Mouse (Mus musculus): ENCODE measurements around the gene Hoga1. TPM values are rescaled to one million over a fixed set of nuclear protein-coding genes. Genes with fewer than 3 reads are reported as not detected.

Hoga1 gene
- 1 to 10 TPM in 3 of 4 experiments, under 1 TPM in 1; 0.92 to 2.5 (median 1.5) TPM for total RNA-seq (2022)

GRCm38 (mm10) chr19:42045269-42046102 is at the start of gene Hoga1:
TSS of gene Hoga1 (plus strand) at chr19:42045610.
- peak; percentile 81 for DNase-seq (ENCODE audit: low spot score)

GRCm38 (mm10) chr19:41997090-41997489 is 48.3 kb upstream of the Hoga1 start:
- no peak for DNase-seq (ENCODE audit: low spot score)

- peak; percentile 50 for DNase-seq (ENCODE audit: low spot score)
Measured at GRCm38 (mm10) chr19:41998770-41999548, 46.5 kb upstream of the Hoga1 start.

- no peak for DNase-seq (ENCODE audit: low spot score)
Measured at GRCm38 (mm10) chr19:41999688-42000283, 45.6 kb upstream of the Hoga1 start.

- DNase-seq (ENCODE audit: low spot score), result no peak
Measured at GRCm38 (mm10) chr19:42000446-42000958, 44.9 kb upstream of the Hoga1 start.

GRCm38 (mm10) chr19:42001253-42001980 is 44.0 kb upstream of the Hoga1 start:
- no peak for DNase-seq (ENCODE audit: low spot score)

- DNase-seq (ENCODE audit: low spot score), result no peak
Measured at GRCm38 (mm10) chr19:42004258-42004657, 41.2 kb upstream of the Hoga1 start.

GRCm38 (mm10) chr19:42005616-42006015 is 39.8 kb upstream of the Hoga1 start:
- DNase-seq (ENCODE audit: low spot score), result peak; percentile 37

GRCm38 (mm10) chr19:42006568-42006967 is 38.8 kb upstream of the Hoga1 start:
- no peak for DNase-seq (ENCODE audit: low spot score)

- no peak for DNase-seq (ENCODE audit: low spot score)
Measured at GRCm38 (mm10) chr19:42008586-42008985, 36.8 kb upstream of the Hoga1 start.

- no peak for DNase-seq (ENCODE audit: low spot score)
Measured at GRCm38 (mm10) chr19:42009067-42009466, 36.3 kb upstream of the Hoga1 start.

- no peak for DNase-seq (ENCODE audit: low spot score)
Measured at GRCm38 (mm10) chr19:42010436-42010835, 35.0 kb upstream of the Hoga1 start.

- no peak for DNase-seq (ENCODE audit: low spot score)
Measured at GRCm38 (mm10) chr19:42011123-42011522, 34.3 kb upstream of the Hoga1 start.

- no peak for DNase-seq (ENCODE audit: low spot score)
Measured at GRCm38 (mm10) chr19:42014231-42014825, 31.1 kb upstream of the Hoga1 start.

GRCm38 (mm10) chr19:42015001-42015400 is 30.4 kb upstream of the Hoga1 start:
- DNase-seq (ENCODE audit: low spot score), result no peak

GRCm38 (mm10) chr19:42016251-42016650 is 29.2 kb upstream of the Hoga1 start:
- DNase-seq (ENCODE audit: low spot score), result no peak

- peak; percentile 70 for DNase-seq (ENCODE audit: low spot score)
Measured at GRCm38 (mm10) chr19:42016840-42017239, 28.6 kb upstream of the Hoga1 start.

GRCm38 (mm10) chr19:42017399-42018247 is 27.8 kb upstream of the Hoga1 start:
- DNase-seq (ENCODE audit: low spot score), result peak; percentile 84

- DNase-seq (ENCODE audit: low spot score), result no peak
Measured at GRCm38 (mm10) chr19:42019011-42019522, 26.3 kb upstream of the Hoga1 start.
